Mouse (Mus musculus): ENCODE results near the gene Wdr95.

DNA sequence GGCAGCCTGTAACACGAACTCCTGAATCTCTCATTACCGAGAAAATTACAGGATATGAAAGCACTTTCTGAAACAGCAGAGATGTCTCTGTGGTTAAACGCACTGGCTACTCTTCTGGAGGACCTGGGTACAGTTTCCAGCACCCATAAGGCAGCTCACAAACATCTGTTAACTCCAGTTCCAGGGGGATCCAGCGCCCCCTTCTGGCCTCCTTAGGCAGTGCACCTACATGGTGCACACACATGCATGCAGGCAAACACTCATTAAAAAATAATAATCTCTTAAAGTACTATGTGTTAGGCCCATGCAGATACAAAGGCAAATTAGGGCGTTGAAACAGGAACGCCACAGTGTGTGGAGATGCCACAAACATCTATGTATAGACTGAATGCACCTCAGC is 132.9 kb downstream of the Wdr95 start:
- no peak for TF ChIP-seq CTCF (IDR thresholded peaks at IDR 0.05)
- TF ChIP-seq POLR2A (IDR thresholded peaks at IDR 0.05; ENCODE audit: insufficient read depth, low read depth, low read length), result no peak

Data from heart, adult 2 months (tissue).